Mouse (Mus musculus) MEL (cell line): ENCODE data around the gene Bricd5.

Experiments
- CTCF ChIP-seq, 3 experiments: IDR thresholded peaks in 2 of 3; conservative IDR thresholded peaks in 1 of 3; 2 replicates each; pipeline ENCODE4 v1.5.1; 2011 to 2012; ENCODE audit warnings: low read length in 3 of 3, low read depth in 2 of 3, mild to moderate bottlenecking in 2 of 3, improper control_type of control experiment in 1 of 3, inconsistent platforms in 1 of 3, mixed read lengths in 1 of 3, moderate library complexity in 1 of 3; ENCODE audit not compliant: control insufficient read depth in 1 of 3, insufficient read depth in 1 of 3, poor library complexity in 1 of 3, severe bottlenecking in 1 of 3
- E2F4 ChIP-seq: IDR thresholded peaks from 2 replicates; pipeline ENCODE4 v1.6.1; 2011; ENCODE audit warnings: low read depth, low read length, improper control_type of control experiment, borderline replicate concordance
- EP300 ChIP-seq, 2 experiments: IDR thresholded peaks; 2 replicates each; pipeline ENCODE4 v1.6.1; 2011; ENCODE audit warnings: improper control_type of control experiment in 2 of 2, low read length in 2 of 2, low read depth in 1 of 2, mild to moderate bottlenecking in 1 of 2
- MAX ChIP-seq: IDR thresholded peaks from 2 replicates; pipeline ENCODE4 v1.6.1; 2011; ENCODE audit warnings: low read length, improper control_type of control experiment
- MAZ ChIP-seq: IDR thresholded peaks from 2 replicates; pipeline ENCODE4 v1.6.1; 2012; ENCODE audit warnings: low read depth, mild to moderate bottlenecking, inconsistent platforms, low read length, improper control_type of control experiment
- POLR2A ChIP-seq, 2 experiments: IDR thresholded peaks; 2 replicates each; pipeline ENCODE4 v1.6.1; 2011 to 2012; ENCODE audit warnings: low read length in 2 of 2, mild to moderate bottlenecking in 2 of 2, control low read depth in 1 of 2, improper control_type of control experiment in 1 of 2, low read depth in 1 of 2, moderate library complexity in 1 of 2; ENCODE audit not compliant: control insufficient read depth in 1 of 2, insufficient read depth in 1 of 2, poor library complexity in 1 of 2
- TCF12 ChIP-seq: IDR thresholded peaks from 2 replicates; pipeline ENCODE4 v1.6.1; 2014; ENCODE audit warnings: low read depth, mild to moderate bottlenecking, inconsistent platforms, low read length, improper control_type of control experiment, moderate library complexity

DNA sequence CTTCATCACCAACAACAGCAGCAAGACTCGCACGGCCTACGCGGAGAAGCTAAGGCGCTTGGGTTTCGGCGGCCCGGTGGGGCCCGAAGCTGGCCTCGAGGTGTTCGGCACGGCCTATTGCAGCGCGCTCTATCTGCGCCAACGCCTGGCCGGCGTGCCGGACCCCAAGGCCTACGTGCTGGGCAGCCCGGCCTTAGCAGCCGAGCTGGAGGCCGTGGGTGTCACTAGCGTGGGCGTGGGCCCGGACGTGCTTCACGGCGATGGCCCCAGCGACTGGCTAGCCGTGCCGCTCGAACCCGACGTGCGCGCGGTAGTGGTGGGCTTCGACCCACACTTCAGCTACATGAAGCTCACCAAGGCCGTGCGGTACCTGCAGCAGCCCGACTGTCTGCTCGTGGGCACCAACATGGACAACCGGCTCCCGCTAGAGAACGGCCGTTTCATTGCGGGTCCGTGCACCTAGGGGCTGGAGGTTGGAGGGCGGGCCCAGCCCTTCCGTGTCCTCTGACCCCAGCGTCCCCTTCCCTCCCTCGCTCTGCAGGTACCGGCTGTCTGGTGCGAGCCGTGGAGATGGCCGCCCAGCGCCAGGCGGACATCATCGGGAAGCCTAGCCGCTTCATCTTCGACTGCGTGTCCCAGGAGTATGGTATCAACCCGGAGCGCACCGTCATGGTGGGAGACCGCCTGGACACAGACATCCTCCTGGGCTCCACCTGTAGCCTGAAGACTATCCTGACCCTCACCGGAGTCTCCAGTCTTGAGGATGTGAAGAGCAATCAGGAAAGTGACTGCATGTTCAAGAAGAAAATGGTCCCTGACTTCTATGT, 2.8 kb upstream of the Bricd5 start:
- no peak for TF ChIP-seq POLR2A (IDR thresholded peaks at IDR 0.05; ENCODE audit: control insufficient read depth in 1 of 2, insufficient read depth in 1 of 2, low read depth in 1 of 2, low read length in 2 of 2, poor library complexity in 1 of 2)
- no peak for TF ChIP-seq CTCF (IDR thresholded peaks at IDR 0.05 in 2 of 3, conservative IDR thresholded peaks at IDR 0.05 in 1 of 3; ENCODE audit: control insufficient read depth in 1 of 3, insufficient read depth in 1 of 3, low read depth in 2 of 3, low read length in 3 of 3, poor library complexity in 1 of 3, severe bottlenecking in 1 of 3)
- no peak for TF ChIP-seq EP300 (IDR thresholded peaks at IDR 0.05; ENCODE audit: low read depth in 1 of 2, low read length in 2 of 2)
- no peak for TF ChIP-seq E2F4
- TF ChIP-seq MAZ = no peak
- no peak for TF ChIP-seq TCF12
- TF ChIP-seq MAX = no peak
